Mouse (Mus musculus) heart, postnatal 0 days (tissue): ENCODE data around the gene Prg2. TPM values are rescaled to one million over a fixed set of nuclear protein-coding genes. Genes with fewer than 3 reads are reported as not detected.

Source experiments
- ATAC-seq: fragments of 200-750 bp; cut with Nextera tagmentation; 2 replicates; pipeline ENCODE4 v1.8.0; 2017; ENCODE audit warnings: low read depth, moderate number of reproducible peaks, moderate library complexity; ENCODE audit not compliant: insufficient read depth
- DNase-seq: peaks from one replicate; pipeline ENCODE4 v3.0.0-alpha.2; 2016; ENCODE audit warnings: low spot score
- H3K27ac ChIP-seq: fragments of 300-500 bp; sonication (generic); 2 replicates; pipeline ENCODE4 v1.5.1; 2014; ENCODE audit warnings: low read depth, mild to moderate bottlenecking
- H3K27me3 ChIP-seq: fragments of 300-500 bp; sonication (generic); 2 replicates; pipeline ENCODE4 v1.6.1; 2014; ENCODE audit warnings: low read length, mixed read lengths; ENCODE audit not compliant: control insufficient read depth, insufficient read depth
- H3K36me3 ChIP-seq: fragments of 300-500 bp; sonication (generic); replicated peaks from 2 replicates; pipeline ENCODE4 v1.6.1; 2014; ENCODE audit warnings: low read length, mixed read lengths; ENCODE audit not compliant: control insufficient read depth, insufficient read depth
- H3K4me1 ChIP-seq: fragments of 300-500 bp; sonication (generic); 2 replicates; pipeline ENCODE4 v1.6.1; 2014; ENCODE audit warnings: antibody characterized with exemption; ENCODE audit not compliant: control insufficient read depth, insufficient read depth
- H3K4me2 ChIP-seq: fragments of 300-500 bp; sonication (generic); 2 replicates; pipeline ENCODE4 v1.6.1; 2014; ENCODE audit warnings: low read depth, mild to moderate bottlenecking, low read length, moderate library complexity
- H3K4me3 ChIP-seq: fragments of 300-500 bp; sonication (generic); 2 replicates; pipeline ENCODE4 v1.5.1; 2014; ENCODE audit warnings: low read depth, low read length
- H3K9ac ChIP-seq: fragments of 300-500 bp; sonication (generic); replicated peaks from 2 replicates; pipeline ENCODE4 v1.6.1; 2014; ENCODE audit warnings: low read depth, low read length, mixed read lengths
- H3K9me3 ChIP-seq: fragments of 300-500 bp; sonication (generic); replicated peaks from 2 replicates; pipeline ENCODE4 v1.6.1; 2016; ENCODE audit warnings: low read length; ENCODE audit not compliant: control insufficient read depth
- CTCF ChIP-seq: IDR thresholded peaks from 2 replicates; pipeline ENCODE4 v1.5.1; 2016; ENCODE audit warnings: antibody characterized with exemption, control low read depth, low read depth
- EP300 ChIP-seq: IDR thresholded peaks from 2 replicates; pipeline ENCODE4 v1.6.1; 2016; ENCODE audit warnings: antibody characterized with exemption, low read depth
- WGBS: fragments of 180-500 bp; shearing (Covaris S2); extraction: QIAGEN DNeasy Blood & Tissue Kit; methylation state at CpG from one replicate; pipeline ENCODE4 v1.1.7; 2014; 5-methylcytosine and 5-hydroxymethylcytosine counted together
- polyA plus RNA-seq: library from polyadenylated mRNA; unstranded; fragments of >200 nt; fragmentation: Nextera tagmentation; extraction: Ambion mirVana; gene quantifications from 2 replicates; pipeline ENCODE4 v1.2.1, GENCODE M21; 2015
- total RNA-seq: library from RNA; depleted of rRNA; stranded (reverse); fragments of >200 nt; gene quantifications from 2 replicates; pipeline ENCODE4 v1.2.3, GENCODE M21; 2014; ENCODE audit warnings: low replicate concordance; rRNA removed

Gene Prg2
- total RNA-seq (not detected in 2 replicates), polyA plus RNA-seq (not detected in 2 replicates)

- TF ChIP-seq CTCF (no peak), EP300 (no peak)
- Histone ChIP-seq H3K27ac (no peak within 1 kb of the TSS), H3K4me3 (no peak within 1 kb of the TSS), H3K4me2 (no peak within 1 kb of the TSS), H3K9ac (no peak within 1 kb of the TSS), H3K4me1 (no peaks in the 10 kb centered on the region), H3K36me3 (no peaks in the 10 kb centered on the region), H3K9me3 (no peaks in the 10 kb centered on the region), H3K27me3 (no peaks in the 10 kb centered on the region)
- WGBS, result 60% methylated on average over 1 of the region's 1 CpGs
- DNase-seq (no peak), ATAC-seq (no peak)
Measured at GRCm38 (mm10) chr2:84980188-84980587, at the start of gene Prg2. Gene Prg2, plus strand, starts transcription at chr2:84980461.

GRCm38 (mm10) chr2:84933992-84934648 is 46.1 kb upstream of the Prg2 start:
- Histone ChIP-seq H3K4me1 (0 out of 2 replicates have a peak, but pooled peaks cover 5% of the 10 kb centered on the region), H3K27ac (peak overlapping the region; percentile 32), H3K27me3 (no peaks in the 10 kb centered on the region), H3K36me3 (no peaks in the 10 kb centered on the region), H3K9ac (no peak overlapping the region), H3K4me2 (no peak overlapping the region), H3K4me3 (no peak overlapping the region), H3K9me3 (no peaks in the 10 kb centered on the region)
- TF ChIP-seq CTCF (no peak), EP300 (no peak)
- ATAC-seq (no peak), DNase-seq (no peak)
- 55% methylated on average over 8 of the region's 8 CpGs for WGBS

GRCm38 (mm10) chr2:84934649-84935007 is 45.6 kb upstream of the Prg2 start:
- Histone ChIP-seq H3K4me2 (no peak overlapping the region), H3K36me3 (0 out of 2 replicates have a peak, but pooled peaks cover 1% of the 10 kb centered on the region), H3K27me3 (no peaks in the 10 kb centered on the region), H3K9me3 (no peaks in the 10 kb centered on the region), H3K9ac (no peak overlapping the region), H3K27ac (peak overlapping the region; percentile 32; the same call in 1 of the 2 replicates), H3K4me3 (no peak overlapping the region), H3K4me1 (0 out of 2 replicates have a peak, but pooled peaks cover 5% of the 10 kb centered on the region)
- 72% methylated on average over 4 of the region's 4 CpGs for WGBS
- no peak for TF ChIP-seq CTCF
- TF ChIP-seq EP300, result no peak
- ATAC-seq (no peak), DNase-seq (no peak)

GRCm38 (mm10) chr2:84935065-84935464 is 45.2 kb upstream of the Prg2 start:
- Histone ChIP-seq H3K9ac (no peak overlapping the region), H3K4me2 (no peak overlapping the region), H3K4me3 (no peak overlapping the region), H3K27ac (no peak overlapping the region), H3K4me1 (0 out of 2 replicates have a peak, but pooled peaks cover 5% of the 10 kb centered on the region), H3K36me3 (0 out of 2 replicates have a peak, but pooled peaks cover 4% of the 10 kb centered on the region), H3K27me3 (no peaks in the 10 kb centered on the region), H3K9me3 (no peaks in the 10 kb centered on the region)
- no peak for ATAC-seq
- 93% methylated on average over 5 of the region's 5 CpGs for WGBS
- TF ChIP-seq CTCF (no peak), EP300 (no peak)
- no peak for DNase-seq

GRCm38 (mm10) chr2:84936474-84937429 is 43.5 kb upstream of the Prg2 start, which contains the start of gene Slc43a3:
Gene Slc43a3, plus strand, starts transcription at chr2:84936579.
- Histone ChIP-seq H3K27ac (peak within 1 kb of the TSS; percentile 85), H3K4me2 (peak within 1 kb of the TSS; percentile 64), H3K36me3 (peaks cover 9% of the 10 kb centered on the region; the same call in 1 of the 2 replicates), H3K27me3 (no peaks in the 10 kb centered on the region), H3K4me1 (0 out of 2 replicates have a peak, but pooled peaks cover 5% of the 10 kb centered on the region), H3K4me3 (peak within 1 kb of the TSS; percentile 50), H3K9ac (peak within 1 kb of the TSS; percentile 66), H3K9me3 (no peaks in the 10 kb centered on the region)
- ATAC-seq (peak; percentile 90), DNase-seq (peak; percentile 90)
- WGBS, result 10% methylated on average over 38 of the region's 38 CpGs
- no peak for TF ChIP-seq CTCF
- TF ChIP-seq EP300, result no peak
